Mouse (Mus musculus) cerebellum, adult 9-10 months (tissue): ENCODE data around the gene Catsperd.

Source experiments
- DNase-seq: peaks from one replicate; pipeline ENCODE4 v3.0.0; 2022

Catsperd gene

GRCm38 (mm10) chr17:56667591-56667990 is 39.6 kb downstream of the Catsperd start:
- DNase-seq, result peak; percentile 4

- peak; percentile 80 for DNase-seq
Measured at GRCm38 (mm10) chr17:56668384-56669144, 40.6 kb downstream of the Catsperd start.

DNA sequence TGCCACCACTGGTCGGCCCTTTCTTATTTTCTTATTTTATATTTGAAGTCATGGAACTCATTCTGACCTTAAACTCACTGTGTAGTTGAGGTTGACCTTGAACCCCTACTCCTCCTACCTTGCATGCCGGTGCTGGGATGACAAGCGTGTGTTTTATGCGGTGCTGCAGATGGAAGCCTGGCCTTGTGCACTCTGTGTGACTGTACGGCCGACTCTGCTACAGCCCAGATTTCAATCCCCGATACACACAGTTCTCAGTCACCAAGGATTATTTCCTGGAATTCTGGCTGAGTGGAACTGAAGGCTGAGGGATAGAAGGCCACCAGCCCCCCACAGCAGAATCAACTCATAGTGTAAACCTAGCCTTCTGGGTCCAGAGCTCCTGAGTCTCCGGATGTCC is 41.8 kb downstream of the Catsperd start:
- peak; percentile 46 for DNase-seq

DNA sequence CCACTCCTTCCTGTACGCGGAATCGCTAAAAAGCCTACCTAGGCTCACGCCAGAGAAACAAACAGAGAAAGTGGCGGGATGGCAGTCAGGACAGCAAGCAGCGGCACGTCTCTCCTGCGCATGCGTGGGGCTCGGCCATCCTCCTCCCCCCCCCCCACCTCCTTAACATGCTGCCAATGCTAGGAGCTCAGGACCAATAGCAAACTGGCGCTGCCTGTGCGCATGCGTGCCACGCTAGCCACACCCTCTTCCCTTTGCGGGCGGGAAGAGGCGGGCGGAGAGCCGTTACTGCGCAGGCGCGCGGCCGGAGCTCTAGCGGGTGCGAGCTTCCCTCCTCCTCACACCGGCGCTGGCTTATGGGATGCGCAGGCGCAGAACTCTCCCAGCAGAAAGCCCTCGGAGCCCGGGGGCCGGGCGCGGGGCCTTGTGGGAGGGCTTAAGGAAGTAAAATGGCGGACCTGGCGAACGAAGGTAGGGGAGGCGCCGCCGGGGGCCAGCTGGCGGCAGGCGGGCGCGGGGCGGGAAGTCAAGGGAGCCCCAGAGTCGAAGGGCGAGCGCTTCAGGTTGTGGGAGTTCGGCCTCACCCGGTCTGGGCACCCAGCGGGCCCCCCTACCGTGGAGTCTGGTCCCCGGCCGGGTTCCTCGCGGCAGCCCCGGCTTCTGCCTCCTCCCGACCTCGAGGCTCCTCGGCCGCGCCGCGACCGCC is 45.2 kb downstream of the Catsperd start, which contains the start of gene Ranbp3:
Gene Ranbp3, plus strand, starts transcription at position 354 of the 706 bp plus-strand sequence.
- DNase-seq, result peak; percentile 99

GRCm38 (mm10) chr17:56673647-56674416 is 45.9 kb downstream of the Catsperd start:
- DNase-seq, result peak; percentile 61

GRCm38 (mm10) chr17:56681791-56682190 is 53.8 kb downstream of the Catsperd start:
- no peak for DNase-seq

DNA sequence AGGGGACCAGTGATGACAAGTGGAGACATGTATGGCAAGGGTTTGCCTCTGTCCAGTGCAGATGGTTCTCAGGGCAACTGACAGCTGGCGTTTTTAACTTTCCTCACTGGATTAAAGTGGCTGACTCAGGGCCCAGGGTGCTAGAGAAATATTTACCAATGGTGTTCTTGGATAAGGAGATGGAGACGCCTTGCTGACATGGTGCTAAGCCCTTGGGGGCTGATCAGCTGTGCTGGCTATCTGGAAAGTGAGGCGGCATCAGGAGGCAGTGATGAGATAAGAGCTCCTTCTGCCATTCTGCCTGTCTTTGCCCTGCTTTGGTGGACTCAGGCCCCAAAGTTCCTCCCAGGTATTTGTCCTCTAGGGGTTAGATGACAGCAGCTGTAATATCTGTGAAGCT is 54.9 kb downstream of the Catsperd start:
- no peak for DNase-seq

- no peak for DNase-seq
Measured at GRCm38 (mm10) chr17:56683546-56684140, 55.7 kb downstream of the Catsperd start.

DNA sequence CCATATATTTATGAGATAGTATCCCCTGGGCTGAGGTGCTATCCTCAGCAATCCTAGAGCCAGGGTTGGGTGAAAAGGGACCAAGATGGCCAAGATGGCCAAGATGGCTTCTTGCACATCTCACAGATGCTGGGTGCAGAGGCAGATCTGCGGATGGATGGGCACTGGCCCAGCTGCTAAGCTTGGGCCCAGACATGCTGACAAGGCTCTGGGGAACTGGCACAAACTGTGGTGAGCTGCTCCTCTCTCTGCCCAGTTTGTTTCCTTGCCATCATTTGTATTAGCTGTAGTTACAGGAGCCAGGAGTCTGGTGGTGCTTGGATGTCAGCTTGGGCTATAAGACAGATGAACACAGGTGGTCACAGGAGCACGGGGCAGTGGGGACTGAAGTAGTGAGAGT is 56.7 kb downstream of the Catsperd start:
- DNase-seq, result no peak

GRCm38 (mm10) chr17:56686801-56687200 is 58.9 kb downstream of the Catsperd start:
- DNase-seq, result no peak

DNA sequence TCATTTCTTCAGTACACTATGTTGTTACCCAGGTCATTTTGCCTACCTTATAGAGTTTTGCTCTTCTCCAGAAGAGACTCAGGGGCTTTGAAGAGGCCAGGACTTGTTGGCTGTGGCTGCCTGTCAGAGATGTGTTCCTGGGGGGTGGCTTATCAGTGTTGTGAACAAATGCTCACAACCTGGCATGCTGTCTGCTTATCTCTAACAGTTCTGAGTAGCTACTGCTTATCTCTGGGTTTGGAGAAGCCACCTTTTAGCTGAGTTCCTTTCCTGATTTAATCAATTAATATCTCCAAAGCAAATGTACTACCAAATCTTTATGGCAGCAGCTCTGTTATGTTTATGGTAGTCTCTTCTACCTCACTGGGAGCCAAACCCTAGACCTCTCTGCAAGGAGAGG is 60.1 kb downstream of the Catsperd start:
- no peak for DNase-seq

GRCm38 (mm10) chr17:56688689-56689088 is 60.7 kb downstream of the Catsperd start:
- no peak for DNase-seq

- no peak for DNase-seq
Measured at GRCm38 (mm10) chr17:56693395-56693794, 65.5 kb downstream of the Catsperd start.

DNA sequence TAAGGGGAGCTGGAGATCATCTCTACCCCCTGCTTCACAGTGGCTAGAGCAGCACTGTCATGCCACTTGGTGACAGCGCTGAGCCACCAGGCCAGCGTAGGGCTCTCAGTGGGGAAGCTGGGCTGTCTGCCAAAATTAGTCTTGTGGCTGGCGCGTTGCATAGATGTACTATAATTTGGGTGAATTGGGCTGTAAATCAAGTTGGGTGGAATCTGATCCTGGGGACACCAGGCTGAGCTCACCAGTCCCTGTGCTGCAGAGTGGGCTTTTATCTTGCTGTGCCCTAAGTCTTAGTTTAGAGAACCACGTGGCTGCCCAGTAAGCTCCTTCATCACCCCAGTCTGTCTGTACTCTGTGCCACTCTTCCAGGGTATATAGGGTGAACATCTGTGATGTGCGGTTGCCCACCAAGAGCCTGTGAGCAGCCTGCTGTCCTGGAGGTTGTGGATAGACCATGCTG is 65.9 kb downstream of the Catsperd start:
- peak; percentile 92 for DNase-seq

DNA sequence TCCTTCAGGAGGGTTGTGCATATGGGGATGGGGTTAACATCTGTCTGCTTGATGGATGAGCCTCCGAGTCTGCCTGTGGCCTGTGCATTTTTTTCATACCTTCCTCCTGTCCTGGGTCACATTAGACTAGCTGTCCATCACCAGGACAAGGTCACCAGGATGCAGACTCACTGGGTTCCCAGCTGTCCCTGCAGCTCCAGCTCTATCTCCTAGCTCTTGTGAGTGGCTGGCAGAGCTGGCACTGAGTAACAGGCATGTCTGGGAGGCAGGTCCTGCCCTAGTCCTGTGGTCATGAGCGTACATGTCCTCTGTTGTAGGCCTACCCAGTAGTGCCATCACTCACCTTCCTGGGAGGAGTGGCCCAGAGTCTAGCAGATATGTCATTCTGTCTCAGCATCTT is 72.5 kb downstream of the Catsperd start:
- DNase-seq, result no peak

DNA sequence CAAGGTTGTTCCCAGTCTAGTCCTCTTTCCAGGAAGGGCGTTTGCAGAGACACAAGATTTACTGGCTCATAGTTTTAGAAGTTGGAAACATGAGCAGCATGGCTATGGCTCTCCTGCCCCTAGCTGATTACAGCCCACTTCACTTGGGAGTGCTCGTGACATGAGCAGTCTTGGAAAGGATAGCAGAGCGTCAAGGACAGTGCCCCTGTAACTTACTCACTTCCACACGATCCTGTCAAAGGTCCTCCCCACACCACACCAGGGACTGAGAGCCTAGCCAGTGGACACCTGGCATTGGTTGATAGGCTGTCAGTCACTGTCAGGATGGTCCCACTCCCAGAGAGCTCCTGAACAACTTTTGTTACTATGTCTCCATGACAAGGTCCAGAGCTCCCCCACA is 75.1 kb downstream of the Catsperd start:
- no peak for DNase-seq

DNA sequence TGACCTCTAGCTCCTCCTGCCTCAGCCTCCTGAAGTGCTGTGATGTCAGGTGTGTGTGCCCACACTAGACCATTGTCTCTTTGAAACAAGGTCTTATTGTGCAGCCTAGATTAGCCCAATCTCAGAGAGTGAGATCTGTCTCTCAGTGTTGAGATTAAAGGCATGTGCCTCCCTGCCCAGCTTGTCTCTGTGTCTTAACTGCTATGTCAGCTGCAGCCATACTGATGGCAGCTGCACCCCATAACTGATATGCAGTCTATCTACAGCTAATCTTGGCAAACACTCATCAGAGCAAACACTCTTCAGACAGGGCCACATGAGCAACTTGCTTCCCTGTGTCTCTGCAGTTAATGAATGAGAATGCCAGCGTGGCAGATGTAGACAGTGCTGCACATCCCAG is 78.6 kb downstream of the Catsperd start:
- DNase-seq, result no peak

DNA sequence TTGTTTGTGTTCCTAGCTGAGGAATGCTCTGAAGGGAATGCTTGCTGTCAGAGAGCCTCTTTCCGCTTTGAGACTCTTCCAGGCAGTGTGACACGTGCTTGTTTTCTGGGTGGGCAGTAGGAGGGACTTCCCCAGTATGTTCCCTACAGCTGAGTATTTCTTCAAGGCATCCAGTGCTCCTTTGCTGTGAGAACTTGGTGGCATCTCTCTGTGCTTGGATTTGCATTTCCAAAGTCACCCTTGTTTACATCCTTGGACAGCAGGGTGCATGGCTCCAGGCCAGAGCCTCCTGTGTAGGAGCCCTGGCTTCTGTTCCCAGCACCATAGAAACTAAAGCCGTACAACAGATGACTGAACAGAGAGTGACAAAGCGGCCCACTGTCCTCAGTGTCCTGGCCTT is 80.7 kb downstream of the Catsperd start:
- no peak for DNase-seq

DNA sequence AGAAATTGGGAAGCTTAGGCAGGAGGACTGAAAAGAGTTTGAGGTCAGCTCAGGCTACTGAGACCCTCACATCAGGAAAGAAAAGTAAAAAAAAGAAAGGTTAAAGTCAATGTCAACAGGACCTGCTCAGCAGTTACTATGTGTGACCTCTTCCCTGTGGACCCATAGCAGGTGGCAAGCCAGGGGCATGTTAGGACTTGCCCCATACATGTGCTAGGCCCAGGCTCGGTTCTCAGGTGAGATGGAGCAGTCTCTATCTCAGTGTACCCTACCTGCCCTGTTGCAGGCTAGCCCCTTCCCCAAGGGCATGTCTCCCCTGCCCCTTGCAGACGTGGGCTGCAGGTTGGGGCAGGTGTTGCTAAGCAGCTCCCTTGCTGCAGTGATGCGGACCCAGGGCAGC is 81.8 kb downstream of the Catsperd start:
- DNase-seq, result no peak
